Mouse (Mus musculus) liver, embryonic 13.5 days (tissue): Measurements from ENCODE around the gene Olfr599. TPM values are rescaled to one million over a fixed set of nuclear protein-coding genes. Genes with fewer than 3 reads are reported as not detected.
"Not testable (repeated sequence)": the region's sequence is repeated elsewhere in the genome, so short reads cannot be mapped to it uniquely, and the experiment has no call there.

Source experiments
- ATAC-seq: fragments of 200-750 bp; cut with Nextera tagmentation; 2 replicates; pipeline ENCODE4 v1.8.0; 2017; ENCODE audit warnings: low read depth, mild to moderate bottlenecking, moderate number of reproducible peaks, moderate library complexity
- DNase-seq: peaks from one replicate; pipeline ENCODE4 v3.0.0; 2022
- H3K27ac ChIP-seq: fragments of 300-500 bp; sonication (generic); 2 replicates; pipeline ENCODE4 v1.5.1; 2015; ENCODE audit warnings: moderate library complexity, mild to moderate bottlenecking, inconsistent platforms
- H3K27me3 ChIP-seq: fragments of 300-500 bp; sonication (generic); 2 replicates; pipeline ENCODE4 v1.6.1; 2015; ENCODE audit warnings: mild to moderate bottlenecking, inconsistent platforms
- H3K36me3 ChIP-seq: fragments of 300-500 bp; sonication (generic); 2 replicates; pipeline ENCODE4 v1.6.1; 2015; ENCODE audit warnings: mild to moderate bottlenecking, inconsistent platforms
- H3K4me1 ChIP-seq: fragments of 300-500 bp; sonication (generic); replicated peaks from 2 replicates; pipeline ENCODE4 v1.6.1; 2015; ENCODE audit warnings: inconsistent platforms
- H3K4me2 ChIP-seq: fragments of 300-500 bp; sonication (generic); 2 replicates; pipeline ENCODE4 v1.6.1; 2015; ENCODE audit warnings: inconsistent platforms, mild to moderate bottlenecking, moderate library complexity
- H3K4me3 ChIP-seq: fragments of 300-500 bp; sonication (generic); replicated peaks from 2 replicates; pipeline ENCODE4 v1.5.1; 2015; ENCODE audit warnings: mild to moderate bottlenecking, inconsistent platforms
- H3K9ac ChIP-seq: fragments of 300-500 bp; sonication (generic); 2 replicates; pipeline ENCODE4 v1.6.1; 2015; ENCODE audit warnings: mild to moderate bottlenecking, inconsistent platforms
- H3K9me3 ChIP-seq: fragments of 300-500 bp; sonication (generic); replicated peaks from 2 replicates; pipeline ENCODE4 v1.6.1; 2016; ENCODE audit warnings: inconsistent platforms
- WGBS: fragments of 180-500 bp; shearing (Covaris S2); methylation state at CpG from one replicate; pipeline ENCODE4 v1.1.7; 2015; ENCODE audit not compliant: insufficient replicate concordance; 5-methylcytosine and 5-hydroxymethylcytosine counted together
- polyA plus RNA-seq: library from polyadenylated mRNA; unstranded; fragments of >200 nt; fragmentation: Nextera tagmentation; extraction: Ambion mirVana; gene quantifications from 2 replicates; pipeline ENCODE4 v1.2.1, GENCODE M21; 2015

Gene Olfr599
- not detected in 2 replicates for polyA plus RNA-seq

- no peak for DNase-seq
- no peak within 1 kb of the TSS for H3K4me3 ChIP-seq
- WGBS = 67% methylated on average over 1 of the region's 1 CpGs
These were observed at the start of gene Olfr599 for GRCm38 (mm10) chr7:103335617-103336016. Gene Olfr599 (plus strand): TSS chr7:103335917.

GRCm38 (mm10) chr7:103305348-103305747, 30.4 kb upstream of the Olfr599 start, which contains the start of gene Olfr596:
Gene Olfr596 (plus strand): TSS chr7:103305648.
- H3K9me3 ChIP-seq, H3K9ac ChIP-seq, H3K4me2 ChIP-seq, H3K27ac ChIP-seq, ATAC-seq, H3K4me1 ChIP-seq, DNase-seq, H3K36me3 ChIP-seq, H3K4me3 ChIP-seq, H3K27me3 ChIP-seq: not testable (repeated sequence)
- whole genome bisulfite sequencing = 68% methylated on average over 2 of the region's 2 CpGs

More at GRCm38 (mm10) chr7:103335617-103336016, at the start of gene Olfr599:
- Histone ChIP-seq H3K27me3 (no peaks in the 10 kb centered on the region), H3K9ac (no peak within 1 kb of the TSS), H3K36me3 (no peaks in the 10 kb centered on the region), H3K4me2 (no peak within 1 kb of the TSS), H3K27ac (no peak within 1 kb of the TSS), H3K4me1 (no peaks in the 10 kb centered on the region), H3K9me3 (0 out of 2 replicates have a peak, but pooled peaks cover 4% of the 10 kb centered on the region)
- ATAC-seq = no peak

DNA sequence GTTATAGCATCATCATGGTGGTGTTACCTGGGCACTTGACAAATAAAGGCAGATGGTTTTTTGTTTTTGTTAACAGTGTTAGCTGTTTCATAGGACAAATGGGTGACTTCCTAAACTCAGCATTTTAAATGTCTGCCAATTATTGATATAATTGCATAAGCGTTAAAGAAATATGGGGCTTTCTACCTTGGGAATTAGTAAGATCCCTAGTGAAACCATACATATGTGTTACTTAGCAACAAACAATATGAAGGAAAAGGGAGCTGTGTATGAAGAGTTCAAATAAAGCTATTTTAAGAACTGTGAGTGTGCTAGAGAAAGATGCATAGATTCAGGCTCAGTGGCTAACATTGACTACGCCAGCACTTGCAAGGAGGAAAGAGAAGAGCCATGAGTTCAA, 19.7 kb upstream of the Olfr599 start, which contains the start of gene Olfr597:
Gene Olfr597, plus strand, starts transcription at position 301 of the 400 bp plus-strand sequence.
- H3K4me1 ChIP-seq, DNase-seq, H3K4me2 ChIP-seq, H3K27ac ChIP-seq, H3K9me3 ChIP-seq, H3K27me3 ChIP-seq, H3K4me3 ChIP-seq, ATAC-seq, H3K36me3 ChIP-seq, H3K9ac ChIP-seq: not testable (repeated sequence)
- 66% methylated on average over 2 of the region's 2 CpGs for WGBS

DNA sequence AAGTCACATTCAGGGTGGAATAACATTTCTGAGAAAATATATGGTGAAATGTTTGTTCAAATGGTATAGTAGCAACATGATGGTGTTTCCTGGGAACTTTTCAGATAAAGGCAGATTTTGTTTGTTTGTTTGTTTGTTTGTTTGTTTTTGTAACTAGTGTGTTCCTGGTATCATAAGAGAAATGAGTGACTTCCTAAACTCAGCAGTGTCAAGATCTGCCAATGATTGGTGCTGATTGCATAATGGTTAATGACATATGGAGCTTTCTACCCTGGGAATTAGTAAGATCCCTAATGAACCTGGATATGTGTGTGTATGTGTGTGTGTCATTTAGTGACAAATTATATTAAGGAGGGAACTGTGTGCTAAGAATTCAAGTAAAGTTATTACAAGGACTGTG, 12.4 kb upstream of the Olfr599 start, which contains the start of gene Olfr598:
Gene Olfr598, plus strand, starts transcription at position 301 of the 400 bp plus-strand sequence.
- Histone ChIP-seq H3K4me3 (no peak within 1 kb of the TSS), H3K9ac (no peak within 1 kb of the TSS), H3K27ac (no peak within 1 kb of the TSS), H3K9me3 (no peaks in the 10 kb centered on the region), H3K27me3 (no peaks in the 10 kb centered on the region), H3K36me3 (no peaks in the 10 kb centered on the region), H3K4me1 (no peaks in the 10 kb centered on the region), H3K4me2 (no peak within 1 kb of the TSS)
- DNase-seq (no peak), ATAC-seq (no peak)

DNA sequence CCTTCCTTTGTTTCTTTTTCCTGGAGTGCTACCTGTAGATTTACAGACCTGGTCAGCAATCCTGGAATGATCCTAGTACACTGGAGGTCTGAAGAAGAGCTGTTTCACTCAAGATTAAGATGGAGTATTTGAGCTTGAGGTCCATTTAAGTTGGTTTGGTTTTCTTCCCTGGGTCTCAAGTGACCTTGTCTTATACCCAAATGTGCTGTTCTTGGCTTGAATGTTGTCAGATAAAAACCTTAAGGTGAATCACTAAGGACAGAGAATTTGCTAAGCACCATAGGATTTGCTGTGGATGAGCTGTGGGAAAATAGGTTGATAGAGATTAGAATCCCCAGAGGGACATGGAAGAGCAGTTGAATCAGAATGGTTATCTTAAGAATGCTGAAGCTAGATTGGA, 13.9 kb downstream of the Olfr599 start, which contains the start of gene Olfr600:
Gene Olfr600, minus strand, starts transcription at position 101 of the 400 bp plus-strand sequence.
- ATAC-seq = no peak
- Histone ChIP-seq H3K27ac (no peak within 1 kb of the TSS), H3K9me3 (no peaks in the 10 kb centered on the region)

GRCm38 (mm10) chr7:103362555-103362954, 26.8 kb downstream of the Olfr599 start, which contains the start of gene Olfr601:
Gene Olfr601 (minus strand): TSS chr7:103362655.
- H3K4me1 ChIP-seq = no peaks in the 10 kb centered on the region
- H3K4me2 ChIP-seq = no peak within 1 kb of the TSS
- 63% methylated on average over 1 of the region's 1 CpGs for WGBS
- no peaks in the 10 kb centered on the region for H3K27me3 ChIP-seq
- H3K4me3 ChIP-seq = no peak within 1 kb of the TSS
- no peaks in the 10 kb centered on the region for H3K36me3 ChIP-seq
- no peak within 1 kb of the TSS for H3K9ac ChIP-seq
- ATAC-seq (no peak), DNase-seq (no peak)
- no peak within 1 kb of the TSS for H3K27ac ChIP-seq
- no peaks in the 10 kb centered on the region for H3K9me3 ChIP-seq

More for the DNA sequence above, 13.9 kb downstream of the Olfr599 start, which contains the start of gene Olfr600:
- H3K4me3 ChIP-seq = no peak within 1 kb of the TSS
- no peaks in the 10 kb centered on the region for H3K4me1 ChIP-seq
- no peak for DNase-seq
- no peak within 1 kb of the TSS for H3K9ac ChIP-seq
- H3K27me3 ChIP-seq = no peaks in the 10 kb centered on the region
- H3K4me2 ChIP-seq = no peak within 1 kb of the TSS
- no peaks in the 10 kb centered on the region for H3K36me3 ChIP-seq

- no peaks in the 10 kb centered on the region for H3K4me1 ChIP-seq
- H3K9me3 ChIP-seq = no peaks in the 10 kb centered on the region
- DNase-seq = no peak
- H3K27ac ChIP-seq = no peak within 1 kb of the TSS
- no peaks in the 10 kb centered on the region for H3K36me3 ChIP-seq
- ATAC-seq = no peak
- H3K27me3 ChIP-seq = no peaks in the 10 kb centered on the region
- no peak within 1 kb of the TSS for H3K4me3 ChIP-seq
- H3K9ac ChIP-seq = no peak within 1 kb of the TSS
- H3K4me2 ChIP-seq = no peak within 1 kb of the TSS
These were observed 50.4 kb downstream of the Olfr599 start, which contains the start of gene Olfr603 for GRCm38 (mm10) chr7:103386077-103386476. Gene Olfr603 (minus strand): TSS chr7:103386177.

Other genes starting within 250 kb of the Olfr599 start
- not detected in 2 replicates for gene Olfr585, start 238.2 kb upstream of the Olfr599 start, polyA plus RNA-seq
- not detected in 2 replicates for gene Olfr586, start 210.3 kb upstream of the Olfr599 start, polyA plus RNA-seq
- not detected in 2 replicates for gene Olfr588-ps1, start 195.0 kb upstream of the Olfr599 start, polyA plus RNA-seq
- gene Olfr589, start 179.6 kb upstream of the Olfr599 start, polyA plus RNA-seq = not detected in 2 replicates
- gene Olfr591, start 157.6 kb upstream of the Olfr599 start, polyA plus RNA-seq = not detected in 2 replicates
- gene Olfr592, start 151.1 kb upstream of the Olfr599 start, polyA plus RNA-seq = not detected in 2 replicates
- gene Olfr593, start 124.1 kb upstream of the Olfr599 start, polyA plus RNA-seq = not detected in 2 replicates
- gene Olfr594, start 118.9 kb upstream of the Olfr599 start, polyA plus RNA-seq = not detected in 2 replicates
- not detected in 2 replicates for gene Usp17ld, start 83.4 kb upstream of the Olfr599 start, polyA plus RNA-seq
- not detected in 2 replicates for gene Olfr596, start 30.3 kb upstream of the Olfr599 start, polyA plus RNA-seq
- not detected in 2 replicates for gene Olfr597, start 19.6 kb upstream of the Olfr599 start, polyA plus RNA-seq
- gene Olfr598, start 12.3 kb upstream of the Olfr599 start, polyA plus RNA-seq = not detected in 2 replicates
- not detected in 2 replicates for gene Olfr600, start 13.8 kb downstream of the Olfr599 start, polyA plus RNA-seq
- not detected in 2 replicates for gene Olfr601, start 26.7 kb downstream of the Olfr599 start, polyA plus RNA-seq
- gene Olfr603, start 50.3 kb downstream of the Olfr599 start, polyA plus RNA-seq = not detected in 2 replicates
- not detected in 2 replicates for gene Usp17lc, start 79.2 kb downstream of the Olfr599 start, polyA plus RNA-seq
- not detected in 2 replicates for gene Olfr605, start 109.5 kb downstream of the Olfr599 start, polyA plus RNA-seq
- gene Olfr606, start 113.1 kb downstream of the Olfr599 start, polyA plus RNA-seq = not detected in 2 replicates
- not detected in 2 replicates for gene Olfr607, start 128.2 kb downstream of the Olfr599 start, polyA plus RNA-seq
- not detected in 2 replicates for gene Olfr608, start 134.0 kb downstream of the Olfr599 start, polyA plus RNA-seq
- gene Olfr609, start 162.1 kb downstream of the Olfr599 start, polyA plus RNA-seq = not detected in 2 replicates
- not detected in 2 replicates for gene Olfr610, start 176.2 kb downstream of the Olfr599 start, polyA plus RNA-seq
- not detected in 2 replicates for gene Olfr611, start 184.9 kb downstream of the Olfr599 start, polyA plus RNA-seq
- not detected in 2 replicates for gene Olfr612, start 206.8 kb downstream of the Olfr599 start, polyA plus RNA-seq
- not detected in 2 replicates for gene Olfr613, start 212.2 kb downstream of the Olfr599 start, polyA plus RNA-seq
- not detected in 2 replicates for gene Olfr615, start 220.2 kb downstream of the Olfr599 start, polyA plus RNA-seq
- gene Olfr616, start 233.2 kb downstream of the Olfr599 start, polyA plus RNA-seq = not detected in 2 replicates
- gene Olfr617, start 237.1 kb downstream of the Olfr599 start, polyA plus RNA-seq = not detected in 2 replicates